Mouse (Mus musculus): ENCODE results near the gene Mettl16. TPM values are rescaled to one million over a fixed set of nuclear protein-coding genes. Genes with fewer than 3 reads are reported as not detected.
A peak's percentile ranks its signal among the peaks of the same experiment; 100 is the strongest.

Gene Mettl16
- polyA plus RNA-seq, 1 experiment from 2014 or later = 32.1 TPM

- Histone ChIP-seq H3K27me3 (replicated peaks; ENCODE audit: control insufficient read depth, insufficient read depth, low read length) (no peaks in the 10 kb centered on the region), H3K36me3 (ENCODE audit: control insufficient read depth, insufficient read depth, low read length) (peaks cover 19% of the 10 kb centered on the region), H3K4me1 (ENCODE audit: control insufficient read depth, insufficient read depth, low read length) (peaks cover 16% of the 10 kb centered on the region), H3K4me3 (ENCODE audit: low read depth, low read length) (peak overlapping the region; percentile 53), H3K27ac (ENCODE audit: low read depth, low read length) (peak overlapping the region; percentile 87), H3K9me3 (replicated peaks; ENCODE audit: control insufficient read depth, low read length) (no peaks in the 10 kb centered on the region), H3K9ac (ENCODE audit: low read length) (peak overlapping the region; percentile 68), H3K4me2 (ENCODE audit: low read length) (peak overlapping the region; percentile 87)
- DNase-seq (ENCODE audit: low spot score) = peak; percentile 90
- peak; percentile 78 for ATAC-seq
- under 1% methylated on average over 51 of the region's 54 CpGs for WGBS
These were observed 67.2 kb downstream of the Mettl16 start for GRCm38 (mm10) chr11:74837694-74838431.

- under 1% methylated on average over 35 of the region's 35 CpGs for WGBS
- Histone ChIP-seq H3K9me3 (replicated peaks; ENCODE audit: control insufficient read depth, low read length) (no peaks in the 10 kb centered on the region), H3K27me3 (replicated peaks; ENCODE audit: control insufficient read depth, insufficient read depth, low read length) (no peaks in the 10 kb centered on the region), H3K36me3 (ENCODE audit: control insufficient read depth, insufficient read depth, low read length) (peaks cover 25% of the 10 kb centered on the region), H3K4me3 (ENCODE audit: low read depth, low read length) (peak overlapping the region; percentile 53), H3K4me2 (ENCODE audit: low read length) (peak overlapping the region; percentile 87), H3K9ac (ENCODE audit: low read length) (peak overlapping the region; percentile 68), H3K4me1 (ENCODE audit: control insufficient read depth, insufficient read depth, low read length) (peaks cover 10% of the 10 kb centered on the region), H3K27ac (ENCODE audit: low read depth, low read length) (peak overlapping the region; percentile 87)
- peak; percentile 79 for ATAC-seq
- peak; percentile 91 for DNase-seq (ENCODE audit: low spot score)
These were observed 67.8 kb downstream of the Mettl16 start for GRCm38 (mm10) chr11:74838441-74838840.

- Histone ChIP-seq H3K4me2 (ENCODE audit: low read length) (peak overlapping the region; percentile 87), H3K9me3 (replicated peaks; ENCODE audit: control insufficient read depth, low read length) (no peaks in the 10 kb centered on the region), H3K9ac (ENCODE audit: low read length) (no peak overlapping the region), H3K27me3 (replicated peaks; ENCODE audit: control insufficient read depth, insufficient read depth, low read length) (no peaks in the 10 kb centered on the region), H3K36me3 (ENCODE audit: control insufficient read depth, insufficient read depth, low read length) (peaks cover 30% of the 10 kb centered on the region), H3K4me1 (ENCODE audit: control insufficient read depth, insufficient read depth, low read length) (peaks cover 10% of the 10 kb centered on the region), H3K4me3 (ENCODE audit: low read depth, low read length) (peak overlapping the region; percentile 53), H3K27ac (ENCODE audit: low read depth, low read length) (0 out of 2 replicates have a peak overlapping the region, but pooled peaks have one; percentile 87)
- WGBS = 50% methylated on average over 6 of the region's 6 CpGs
- peak; percentile 24 for DNase-seq (ENCODE audit: low spot score)
- no peak for ATAC-seq
These were observed 68.3 kb downstream of the Mettl16 start for GRCm38 (mm10) chr11:74838971-74839370.

GRCm38 (mm10) chr11:74839860-74840715, 69.5 kb downstream of the Mettl16 start:
- Histone ChIP-seq H3K4me3 (ENCODE audit: low read depth, low read length) (no peak overlapping the region), H3K9me3 (replicated peaks; ENCODE audit: control insufficient read depth, low read length) (no peaks in the 10 kb centered on the region), H3K27me3 (replicated peaks; ENCODE audit: control insufficient read depth, insufficient read depth, low read length) (no peaks in the 10 kb centered on the region), H3K9ac (ENCODE audit: low read length) (no peak overlapping the region), H3K36me3 (ENCODE audit: control insufficient read depth, insufficient read depth, low read length) (peaks cover 41% of the 10 kb centered on the region), H3K27ac (ENCODE audit: low read depth, low read length) (no peak overlapping the region), H3K4me2 (ENCODE audit: low read length) (no peak overlapping the region), H3K4me1 (ENCODE audit: control insufficient read depth, insufficient read depth, low read length) (peaks cover 10% of the 10 kb centered on the region)
- 93% methylated on average over 19 of the region's 19 CpGs for WGBS
- ATAC-seq (no peak), DNase-seq (ENCODE audit: low spot score) (no peak)

- peaks cover 44% of the 10 kb centered on the region for H3K36me3 ChIP-seq (ENCODE audit: control insufficient read depth, insufficient read depth, low read length)
These were observed 70.1 kb downstream of the Mettl16 start for GRCm38 (mm10) chr11:74840739-74841138.

GRCm38 (mm10) chr11:74841366-74841765, 70.7 kb downstream of the Mettl16 start:
- Histone ChIP-seq H3K9ac (ENCODE audit: low read length) (no peak overlapping the region), H3K27me3 (replicated peaks; ENCODE audit: control insufficient read depth, insufficient read depth, low read length) (no peaks in the 10 kb centered on the region), H3K4me3 (ENCODE audit: low read depth, low read length) (no peak overlapping the region), H3K4me1 (ENCODE audit: control insufficient read depth, insufficient read depth, low read length) (peaks cover 10% of the 10 kb centered on the region), H3K27ac (ENCODE audit: low read depth, low read length) (no peak overlapping the region), H3K9me3 (replicated peaks; ENCODE audit: control insufficient read depth, low read length) (0 out of 2 replicates have a peak, but pooled peaks cover 3% of the 10 kb centered on the region), H3K36me3 (ENCODE audit: control insufficient read depth, insufficient read depth, low read length) (peaks cover 44% of the 10 kb centered on the region), H3K4me2 (ENCODE audit: low read length) (no peak overlapping the region)
- ATAC-seq = no peak
- WGBS = 78% methylated on average over 9 of the region's 9 CpGs
- no peak for DNase-seq (ENCODE audit: low spot score)

More at GRCm38 (mm10) chr11:74840739-74841138, 70.1 kb downstream of the Mettl16 start:
- 90% methylated on average over 8 of the region's 8 CpGs for WGBS
- Histone ChIP-seq H3K9me3 (replicated peaks; ENCODE audit: control insufficient read depth, low read length) (0 out of 2 replicates have a peak, but pooled peaks cover 3% of the 10 kb centered on the region), H3K4me1 (ENCODE audit: control insufficient read depth, insufficient read depth, low read length) (peaks cover 10% of the 10 kb centered on the region), H3K9ac (ENCODE audit: low read length) (no peak overlapping the region), H3K27ac (ENCODE audit: low read depth, low read length) (no peak overlapping the region), H3K4me2 (ENCODE audit: low read length) (no peak overlapping the region), H3K4me3 (ENCODE audit: low read depth, low read length) (no peak overlapping the region), H3K27me3 (replicated peaks; ENCODE audit: control insufficient read depth, insufficient read depth, low read length) (no peaks in the 10 kb centered on the region)
- ATAC-seq (no peak), DNase-seq (ENCODE audit: low spot score) (no peak)

- DNase-seq (ENCODE audit: low spot score) (no peak), ATAC-seq (no peak)
- H3K4me2 ChIP-seq (ENCODE audit: low read length) = no peak overlapping the region
- no peak overlapping the region for H3K9ac ChIP-seq (ENCODE audit: low read length)
- H3K4me1 ChIP-seq (ENCODE audit: control insufficient read depth, insufficient read depth, low read length) = peaks cover 10% of the 10 kb centered on the region
- no peak overlapping the region for H3K27ac ChIP-seq (ENCODE audit: low read depth, low read length)
- no peak overlapping the region for H3K4me3 ChIP-seq (ENCODE audit: low read depth, low read length)
- H3K27me3 ChIP-seq (replicated peaks; ENCODE audit: control insufficient read depth, insufficient read depth, low read length) = no peaks in the 10 kb centered on the region
- H3K36me3 ChIP-seq (ENCODE audit: control insufficient read depth, insufficient read depth, low read length) = peaks cover 41% of the 10 kb centered on the region
- 89% methylated on average over 13 of the region's 13 CpGs for WGBS
- H3K9me3 ChIP-seq (replicated peaks; ENCODE audit: control insufficient read depth, low read length) = 0 out of 2 replicates have a peak, but pooled peaks cover 3% of the 10 kb centered on the region
These were observed 71.4 kb downstream of the Mettl16 start for GRCm38 (mm10) chr11:74842045-74842444.

GRCm38 (mm10) chr11:74842656-74843434, 72.2 kb downstream of the Mettl16 start:
- H3K36me3 ChIP-seq (ENCODE audit: control insufficient read depth, insufficient read depth, low read length) = peaks cover 41% of the 10 kb centered on the region
- H3K27ac ChIP-seq (ENCODE audit: low read depth, low read length) = no peak overlapping the region
- H3K27me3 ChIP-seq (replicated peaks; ENCODE audit: control insufficient read depth, insufficient read depth, low read length) = no peaks in the 10 kb centered on the region
- H3K4me3 ChIP-seq (ENCODE audit: low read depth, low read length) = no peak overlapping the region
- no peak overlapping the region for H3K4me2 ChIP-seq (ENCODE audit: low read length)
- no peak overlapping the region for H3K9ac ChIP-seq (ENCODE audit: low read length)
- WGBS = 94% methylated on average over 22 of the region's 22 CpGs
- H3K9me3 ChIP-seq (replicated peaks; ENCODE audit: control insufficient read depth, low read length) = 0 out of 2 replicates have a peak, but pooled peaks cover 3% of the 10 kb centered on the region
- H3K4me1 ChIP-seq (ENCODE audit: control insufficient read depth, insufficient read depth, low read length) = peaks cover 4% of the 10 kb centered on the region; the same call in 1 of the 2 replicates
- ATAC-seq (no peak), DNase-seq (ENCODE audit: low spot score) (no peak)
